Mouse (Mus musculus): ENCODE data around the gene Fam168b. TPM values are rescaled to one million over a fixed set of nuclear protein-coding genes. Genes with fewer than 3 reads are reported as not detected.

Gene Fam168b
- 62.4 and 66.0 TPM in 2 replicates for polyA plus RNA-seq (2015; fragmentation: Nextera tagmentation; extraction: Ambion mirVana)

DNA sequence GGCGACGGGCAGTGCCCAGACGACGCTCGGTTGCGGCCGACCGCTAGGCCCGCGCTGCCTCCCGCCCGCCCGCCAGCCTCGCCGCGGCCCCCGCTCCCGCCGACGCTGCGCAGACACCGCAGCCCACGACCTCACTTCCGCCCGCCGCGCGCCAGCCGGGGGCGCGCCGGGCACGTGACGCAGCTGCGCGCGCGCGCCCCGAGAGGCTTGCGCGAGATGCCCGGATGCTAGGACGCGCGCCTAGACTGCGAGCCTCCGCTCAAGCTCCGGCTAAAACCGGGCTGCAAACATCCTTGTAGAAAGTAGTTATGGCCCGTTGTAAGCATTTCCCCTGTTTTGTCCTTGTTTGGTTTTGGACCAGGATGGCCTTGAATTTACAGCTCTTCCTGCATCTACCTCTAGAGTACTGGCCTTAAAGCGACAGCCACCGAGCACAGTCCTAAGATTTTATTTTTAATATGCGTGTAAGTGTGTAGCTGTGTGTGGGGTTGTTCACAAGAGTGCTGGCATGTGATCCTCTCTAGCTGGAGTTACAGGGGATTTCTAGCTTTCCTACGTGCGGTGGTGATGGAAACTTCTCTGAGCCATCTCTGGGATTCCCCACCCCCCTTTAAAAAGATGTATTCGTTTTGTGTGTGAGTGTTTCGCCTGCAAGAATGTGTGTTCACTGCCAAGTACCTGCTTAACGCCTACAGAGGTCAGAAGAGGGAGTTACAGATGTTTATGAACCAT lies at the start of gene Fam168b:
Gene Fam168b, minus strand, starts transcription at position 179 of the 732 bp plus-strand sequence.
- Histone ChIP-seq H3K9ac (peak within 1 kb of the TSS; percentile 89), H3K27ac (peak within 1 kb of the TSS; percentile 98), H3K4me3 (replicated peaks) (peak within 1 kb of the TSS; percentile 85), H3K27me3 (replicated peaks) (no peaks in the 10 kb centered on the region), H3K36me3 (no peaks in the 10 kb centered on the region), H3K4me1 (peaks cover 21% of the 10 kb centered on the region), H3K9me3 (no peaks in the 10 kb centered on the region), H3K4me2 (peak within 1 kb of the TSS; percentile 63)
- peak; percentile 88 for ATAC-seq (ENCODE audit: insufficient read depth, low FRiP score, low read depth)
- under 1% methylated on average over 50 of the region's 59 CpGs for WGBS

DNA sequence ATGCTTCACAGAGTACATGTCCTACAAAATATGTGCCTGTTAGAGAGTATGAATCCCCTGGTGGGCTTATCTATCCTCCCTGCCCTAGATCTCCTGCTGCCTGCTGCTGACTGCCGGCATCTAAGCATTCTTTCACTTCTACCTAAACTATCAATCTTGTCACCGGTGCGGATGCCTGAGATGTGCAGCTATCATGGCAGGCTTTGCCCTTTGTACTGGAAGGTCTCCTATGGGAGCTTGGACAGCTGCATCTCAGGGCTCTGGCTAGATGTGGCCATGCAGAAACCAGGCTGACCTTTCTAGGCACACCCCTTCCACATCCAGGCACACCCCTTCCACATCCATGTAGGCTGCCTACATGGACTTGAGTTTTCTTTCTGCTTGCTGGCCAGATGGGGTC lies 49.6 kb upstream of the Fam168b start:
- no peak overlapping the region for H3K4me2 ChIP-seq
- H3K27me3 ChIP-seq (replicated peaks), result no peaks in the 10 kb centered on the region
- H3K4me1 ChIP-seq, result no peaks in the 10 kb centered on the region
- H3K36me3 ChIP-seq, result no peaks in the 10 kb centered on the region
- H3K4me3 ChIP-seq (replicated peaks), result no peak overlapping the region
- ATAC-seq (ENCODE audit: insufficient read depth, low FRiP score, low read depth), result no peak
- 56% methylated on average over 3 of the region's 3 CpGs for WGBS
- no peaks in the 10 kb centered on the region for H3K9me3 ChIP-seq
- H3K9ac ChIP-seq, result no peak overlapping the region
- H3K27ac ChIP-seq, result no peak overlapping the region

DNA sequence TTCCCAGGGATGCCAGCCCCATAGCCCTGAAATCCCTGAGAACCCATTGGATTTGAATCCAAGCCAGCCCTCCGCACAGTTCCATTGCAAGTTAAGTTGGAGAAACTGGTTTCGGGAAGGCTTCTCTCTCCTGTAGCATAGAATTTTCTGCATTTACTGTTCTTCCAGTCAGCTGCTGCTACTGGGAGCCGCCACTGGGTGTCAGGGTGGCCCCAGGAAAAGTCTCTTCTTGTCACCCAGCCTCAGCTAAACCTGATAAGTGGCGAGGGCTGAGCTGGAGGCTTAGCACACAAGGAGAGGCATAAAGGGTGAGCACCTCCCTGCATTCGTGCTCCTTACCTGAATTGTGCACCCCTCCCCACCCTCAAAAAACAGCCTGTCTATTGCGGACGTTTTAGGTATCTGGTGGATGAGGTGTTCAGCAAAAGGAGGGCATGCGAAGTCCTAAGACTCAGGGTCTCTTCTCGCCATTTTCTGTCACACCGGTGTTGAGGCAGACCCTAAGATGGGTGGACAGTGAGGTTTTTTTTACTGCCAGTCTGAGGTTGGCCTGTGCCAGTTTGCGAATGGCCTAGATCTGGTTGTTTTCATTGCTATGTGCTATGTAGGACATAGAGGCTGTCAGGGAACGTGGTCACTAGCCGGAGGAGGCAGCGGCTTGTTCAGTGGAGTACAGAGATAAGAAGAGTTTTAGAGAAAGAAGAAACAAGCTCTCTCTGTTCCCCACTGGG lies 48.9 kb upstream of the Fam168b start:
- ATAC-seq (ENCODE audit: insufficient read depth, low FRiP score, low read depth), result no peak; the same call in 1 of the 2 replicates
- Histone ChIP-seq H3K4me1 (no peaks in the 10 kb centered on the region), H3K4me3 (replicated peaks) (no peak overlapping the region), H3K27ac (no peak overlapping the region), H3K9me3 (no peaks in the 10 kb centered on the region), H3K4me2 (no peak overlapping the region), H3K27me3 (replicated peaks) (no peaks in the 10 kb centered on the region), H3K9ac (no peak overlapping the region), H3K36me3 (no peaks in the 10 kb centered on the region)
- WGBS, result 48% methylated on average over 14 of the region's 14 CpGs

DNA sequence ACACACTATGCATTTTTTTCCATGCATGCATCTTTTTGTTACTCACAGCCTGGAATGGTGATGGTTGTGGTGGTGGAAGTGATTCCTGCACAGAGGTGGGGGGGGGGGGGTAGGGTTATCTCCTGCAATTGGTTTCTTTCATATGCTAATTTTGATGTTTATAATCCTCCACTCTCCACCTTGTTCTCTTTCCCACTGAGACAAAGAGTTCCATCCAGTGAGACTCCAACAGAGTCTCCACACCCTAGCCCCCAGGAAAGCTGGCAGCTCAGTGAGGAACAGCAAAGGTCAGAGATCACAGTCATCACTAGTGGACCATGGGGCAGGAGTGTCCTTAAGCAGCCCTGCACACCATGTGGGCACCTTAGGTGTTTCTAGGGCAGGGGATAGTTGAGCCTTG lies 40.9 kb upstream of the Fam168b start:
- Histone ChIP-seq H3K27me3 (replicated peaks) (no peaks in the 10 kb centered on the region), H3K4me3 (replicated peaks) (no peak overlapping the region), H3K4me1 (no peaks in the 10 kb centered on the region), H3K9me3 (no peaks in the 10 kb centered on the region), H3K27ac (no peak overlapping the region), H3K4me2 (no peak overlapping the region), H3K36me3 (no peaks in the 10 kb centered on the region), H3K9ac (no peak overlapping the region)
- no peak for ATAC-seq (ENCODE audit: insufficient read depth, low FRiP score, low read depth)

GRCm38 (mm10) chr1:34879611-34880010 lies 36.7 kb upstream of the Fam168b start:
- no peak for ATAC-seq (ENCODE audit: insufficient read depth, low FRiP score, low read depth)
- no peak overlapping the region for H3K27ac ChIP-seq
- no peak overlapping the region for H3K4me3 ChIP-seq (replicated peaks)
- no peak overlapping the region for H3K9ac ChIP-seq
- H3K4me1 ChIP-seq, result 0 out of 2 replicates have a peak, but pooled peaks cover 3% of the 10 kb centered on the region
- H3K4me2 ChIP-seq, result no peak overlapping the region
- no peaks in the 10 kb centered on the region for H3K9me3 ChIP-seq
- no peaks in the 10 kb centered on the region for H3K27me3 ChIP-seq (replicated peaks)
- 78% methylated on average over 6 of the region's 6 CpGs for WGBS
- H3K36me3 ChIP-seq, result no peaks in the 10 kb centered on the region

DNA sequence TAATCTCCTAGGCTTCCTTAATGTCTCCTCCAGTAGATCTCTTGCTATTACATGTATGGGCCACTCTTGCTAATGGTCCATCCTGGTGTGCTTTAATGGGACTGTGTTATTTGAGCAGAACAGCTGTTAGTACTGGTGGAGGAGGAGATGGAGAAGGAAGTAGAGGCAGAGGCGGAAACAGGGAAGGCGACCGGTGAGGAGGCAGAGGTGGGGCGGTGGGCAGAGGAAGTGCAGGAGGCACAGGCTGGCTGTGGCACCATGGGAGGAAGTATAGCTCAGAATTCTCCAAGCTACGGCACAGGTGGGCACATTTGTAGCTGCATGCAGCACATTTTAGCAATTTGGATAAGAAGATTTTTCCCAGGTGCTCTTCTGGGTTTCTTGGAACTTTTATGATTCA lies 30.7 kb upstream of the Fam168b start:
- H3K4me2 ChIP-seq, result no peak overlapping the region
- H3K27me3 ChIP-seq (replicated peaks), result no peaks in the 10 kb centered on the region
- H3K27ac ChIP-seq, result no peak overlapping the region
- H3K9ac ChIP-seq, result no peak overlapping the region
- ATAC-seq (ENCODE audit: insufficient read depth, low FRiP score, low read depth), result no peak
- H3K36me3 ChIP-seq, result no peaks in the 10 kb centered on the region
- H3K4me3 ChIP-seq (replicated peaks), result no peak overlapping the region
- 0 out of 2 replicates have a peak, but pooled peaks cover 3% of the 10 kb centered on the region for H3K4me1 ChIP-seq
- no peaks in the 10 kb centered on the region for H3K9me3 ChIP-seq
- whole genome bisulfite sequencing, result 84% methylated on average over 5 of the region's 5 CpGs

GRCm38 (mm10) chr1:34871170-34871569 lies 28.3 kb upstream of the Fam168b start:
- ATAC-seq (ENCODE audit: insufficient read depth, low FRiP score, low read depth), result no peak
- no peaks in the 10 kb centered on the region for H3K4me1 ChIP-seq
- no peaks in the 10 kb centered on the region for H3K36me3 ChIP-seq
- no peak overlapping the region for H3K27ac ChIP-seq
- WGBS, result 92% methylated on average over 9 of the region's 9 CpGs
- no peaks in the 10 kb centered on the region for H3K27me3 ChIP-seq (replicated peaks)
- H3K9me3 ChIP-seq, result no peaks in the 10 kb centered on the region
- H3K4me3 ChIP-seq (replicated peaks), result no peak overlapping the region
- no peak overlapping the region for H3K4me2 ChIP-seq
- no peak overlapping the region for H3K9ac ChIP-seq

DNA sequence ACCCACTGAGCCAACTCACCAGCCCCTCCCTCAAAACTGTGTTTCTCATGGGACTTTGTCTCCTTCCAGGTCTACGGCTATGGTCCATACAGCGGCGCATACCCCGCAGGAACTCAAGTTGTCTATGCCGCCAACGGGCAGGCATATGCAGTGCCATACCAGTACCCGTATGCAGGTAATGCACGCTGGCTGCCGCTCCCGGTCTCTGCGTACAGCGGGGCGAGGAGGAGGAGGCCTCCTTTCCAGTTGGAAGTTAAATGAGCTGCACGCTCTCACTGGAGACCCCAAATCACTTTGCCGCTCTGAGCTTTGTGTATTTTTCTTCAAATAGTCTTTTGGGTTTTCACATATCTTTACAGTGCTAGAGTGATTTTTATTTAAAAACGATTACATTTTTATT lies 26.4 kb upstream of the Fam168b start:
- 95% methylated on average over 16 of the region's 16 CpGs for WGBS
- H3K36me3 ChIP-seq, result no peaks in the 10 kb centered on the region

GRCm38 (mm10) chr1:34868391-34868790 lies 25.5 kb upstream of the Fam168b start:
- Histone ChIP-seq H3K9ac (no peak overlapping the region), H3K4me1 (no peaks in the 10 kb centered on the region), H3K4me2 (no peak overlapping the region), H3K36me3 (no peaks in the 10 kb centered on the region), H3K27me3 (replicated peaks) (no peaks in the 10 kb centered on the region), H3K4me3 (replicated peaks) (no peak overlapping the region), H3K27ac (no peak overlapping the region), H3K9me3 (no peaks in the 10 kb centered on the region)
- no peak for ATAC-seq (ENCODE audit: insufficient read depth, low FRiP score, low read depth)
- 83% methylated on average over 8 of the region's 8 CpGs for WGBS

More for the DNA sequence above, 26.4 kb upstream of the Fam168b start:
- Histone ChIP-seq H3K4me1 (no peaks in the 10 kb centered on the region), H3K27ac (no peak overlapping the region), H3K9me3 (no peaks in the 10 kb centered on the region), H3K4me2 (no peak overlapping the region), H3K9ac (no peak overlapping the region), H3K4me3 (replicated peaks) (no peak overlapping the region), H3K27me3 (replicated peaks) (no peaks in the 10 kb centered on the region)
- no peak for ATAC-seq (ENCODE audit: insufficient read depth, low FRiP score, low read depth)

DNA sequence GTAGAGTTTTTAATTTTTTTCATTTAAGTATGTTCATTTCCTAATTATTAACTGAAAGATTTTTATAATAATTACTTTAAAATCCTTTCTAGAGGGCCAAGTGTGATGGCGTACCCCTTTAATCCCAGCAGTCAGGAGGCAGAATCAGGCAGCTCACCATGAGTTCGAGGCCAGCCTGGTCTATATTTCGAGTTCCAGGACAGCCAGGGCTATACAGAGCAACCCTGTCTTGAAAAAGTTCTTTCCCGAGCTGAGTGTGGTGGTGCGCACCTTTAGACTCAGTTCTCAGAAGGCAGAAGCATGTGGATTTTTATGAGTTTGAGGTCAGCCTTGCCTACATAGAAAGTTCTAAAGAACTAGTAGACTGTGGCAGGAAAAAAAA lies 24.7 kb upstream of the Fam168b start:
- no peak overlapping the region for H3K9ac ChIP-seq
- H3K4me2 ChIP-seq, result no peak overlapping the region
- no peaks in the 10 kb centered on the region for H3K4me1 ChIP-seq
- H3K36me3 ChIP-seq, result no peaks in the 10 kb centered on the region
- H3K27ac ChIP-seq, result no peak overlapping the region
- H3K4me3 ChIP-seq (replicated peaks), result no peak overlapping the region
- ATAC-seq (ENCODE audit: insufficient read depth, low FRiP score, low read depth), result no peak
- 90% methylated on average over 5 of the region's 5 CpGs for WGBS
- no peaks in the 10 kb centered on the region for H3K9me3 ChIP-seq
- H3K27me3 ChIP-seq (replicated peaks), result no peaks in the 10 kb centered on the region

DNA sequence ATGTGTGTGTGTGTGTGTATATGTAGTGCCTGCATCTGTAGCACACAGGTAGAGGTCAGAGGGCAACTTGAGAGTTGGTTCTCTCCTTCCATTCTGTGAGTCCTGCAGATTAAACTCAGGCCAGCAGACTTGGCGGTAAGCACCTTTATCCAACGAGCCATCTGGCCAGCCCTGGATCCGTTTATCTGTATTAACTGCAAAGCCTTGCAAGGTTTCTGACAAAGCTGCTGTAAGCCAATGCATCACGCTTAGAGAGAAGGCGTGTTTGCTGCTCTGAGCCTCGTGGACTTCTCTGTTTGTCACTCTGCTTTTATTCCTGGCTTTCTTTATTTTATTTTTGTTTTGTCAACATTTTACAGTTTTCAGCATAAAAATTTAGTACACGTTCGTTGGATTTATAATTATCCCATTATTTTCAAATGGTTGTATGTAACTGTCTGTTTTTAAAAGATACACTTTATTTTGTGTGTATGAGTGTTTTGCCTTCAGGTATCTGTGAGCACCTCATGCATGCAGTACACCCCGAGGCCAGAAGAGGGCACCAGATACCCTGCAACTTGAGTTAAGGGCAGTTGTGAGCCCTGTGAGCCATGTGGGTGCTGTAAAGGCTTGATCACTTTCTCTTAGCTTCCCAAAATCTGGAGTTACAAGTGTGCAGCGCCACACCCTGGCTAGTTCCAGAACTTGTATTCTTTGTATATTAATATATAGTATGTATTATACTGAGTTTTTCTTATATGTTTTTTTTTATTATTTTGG lies 24.1 kb upstream of the Fam168b start:
- WGBS, result 57% methylated on average over 10 of the region's 10 CpGs
- peak; percentile 59; the same call in 1 of the 2 replicates for ATAC-seq (ENCODE audit: insufficient read depth, low FRiP score, low read depth)
- H3K27ac ChIP-seq, result no peak overlapping the region
- H3K4me2 ChIP-seq, result no peak overlapping the region
- H3K9ac ChIP-seq, result no peak overlapping the region
- no peak overlapping the region for H3K4me3 ChIP-seq (replicated peaks)
- no peaks in the 10 kb centered on the region for H3K27me3 ChIP-seq (replicated peaks)
- H3K36me3 ChIP-seq, result no peaks in the 10 kb centered on the region
- no peaks in the 10 kb centered on the region for H3K9me3 ChIP-seq
- no peaks in the 10 kb centered on the region for H3K4me1 ChIP-seq

- Histone ChIP-seq H3K27me3 (replicated peaks) (no peaks in the 10 kb centered on the region), H3K4me2 (no peak overlapping the region), H3K9ac (no peak overlapping the region), H3K9me3 (no peaks in the 10 kb centered on the region), H3K4me1 (no peaks in the 10 kb centered on the region), H3K27ac (no peak overlapping the region), H3K36me3 (no peaks in the 10 kb centered on the region), H3K4me3 (replicated peaks) (no peak overlapping the region)
- no peak for ATAC-seq (ENCODE audit: insufficient read depth, low FRiP score, low read depth)
- WGBS, result 89% methylated on average over 9 of the region's 9 CpGs
Measured at GRCm38 (mm10) chr1:34865866-34866265, 23.0 kb upstream of the Fam168b start.
